8 mouse cellular contexts compared by ENCODE assay signal in the genomic region with DNA sequence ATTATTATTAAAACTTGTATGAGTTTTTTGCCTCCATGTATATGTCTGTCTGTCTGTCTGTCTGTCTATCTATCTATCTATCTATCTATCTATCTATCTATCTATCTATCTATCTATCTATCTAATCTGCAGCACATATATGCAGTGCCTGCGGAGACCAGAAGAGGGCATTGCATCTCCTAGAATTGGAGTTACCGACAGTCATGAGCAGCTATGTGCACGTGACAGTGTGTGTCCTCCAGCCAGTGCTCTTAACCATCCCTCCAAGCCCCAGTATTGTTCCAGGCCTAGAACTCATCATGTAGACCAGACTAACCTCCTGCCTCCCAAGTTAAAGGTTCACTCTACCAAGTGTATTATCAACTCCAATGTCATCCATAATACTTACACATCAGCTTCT. TPM values are rescaled to one million over a fixed set of nuclear protein-coding genes. Genes with fewer than 3 reads are reported as not detected.
DNase-seq lines count a peak whose midpoint lies in the region; ATAC-seq and TF ChIP-seq lines count a peak whose summit lies in the region.

No protein-coding gene starts in this region.

- no peak overlapping the region for H3K4me3 ChIP-seq in hindbrain, embryonic 10.5 days
- no peak overlapping the region for H3K4me3 ChIP-seq in hindbrain, embryonic 12.5 days
- H3K4me3 ChIP-seq in E14TG2a.4 (replicated peaks; ENCODE audit: low read length): no peak overlapping the region

- TF ChIP-seq CTCF in E14TG2a.4 (conservative IDR thresholded peaks at IDR 0.05; ENCODE audit: low read length): peak; percentile 38
- TF ChIP-seq CTCF in brain, embryonic 14.5 days (IDR thresholded peaks at IDR 0.05; ENCODE audit: borderline replicate concordance, extremely low read depth, insufficient read depth, insufficient read length): peak; percentile 57; the same call in 1 of the 2 replicates

- H3K27ac ChIP-seq in hindbrain, embryonic 10.5 days: no peak overlapping the region
- no peak overlapping the region for H3K27ac ChIP-seq in hindbrain, embryonic 12.5 days

- no peak for ATAC-seq in hindbrain, embryonic 12.5 days (ENCODE audit: low FRiP score)
- ATAC-seq in erythroblast, adult 5-6 weeks (replicated peaks; ENCODE audit: low FRiP score, poor library complexity, severe bottlenecking): no peak

- no peak overlapping the region for H3K9ac ChIP-seq in hindbrain, embryonic 12.5 days

- TF ChIP-seq POLR2A in brain, embryonic 14.5 days (IDR thresholded peaks at IDR 0.05; ENCODE audit: borderline replicate concordance, extremely low read depth, insufficient read depth, insufficient read length, poor library complexity, severe bottlenecking): no peak

- no peaks in the 10 kb centered on the region for H3K9me3 ChIP-seq in hindbrain, embryonic 10.5 days
- no peaks in the 10 kb centered on the region for H3K9me3 ChIP-seq in hindbrain, embryonic 12.5 days (replicated peaks)
- no peaks in the 10 kb centered on the region for H3K9me3 ChIP-seq in E14TG2a.4 (ENCODE audit: low read length)

- 7% methylated on average over 3 of the region's 3 CpGs for WGBS in hindbrain, embryonic 10.5 days
- WGBS in hindbrain, embryonic 12.5 days: 9% methylated on average over 3 of the region's 3 CpGs

- no peaks in the 10 kb centered on the region; the same call in 1 of the 2 replicates for H3K4me1 ChIP-seq in hindbrain, embryonic 10.5 days (replicated peaks)
- no peaks in the 10 kb centered on the region; the same call in 1 of the 2 replicates for H3K4me1 ChIP-seq in hindbrain, embryonic 12.5 days
- H3K4me1 ChIP-seq in E14TG2a.4 (replicated peaks; ENCODE audit: low read depth, low read length): peaks cover 22% of the 10 kb centered on the region

- H3K27me3 ChIP-seq in hindbrain, embryonic 10.5 days (ENCODE audit: insufficient read depth, poor library complexity, severe bottlenecking): no peaks in the 10 kb centered on the region
- no peaks in the 10 kb centered on the region for H3K27me3 ChIP-seq in hindbrain, embryonic 12.5 days
- H3K27me3 ChIP-seq in E14TG2a.4 (ENCODE audit: insufficient read depth, low read length): no peaks in the 10 kb centered on the region

- peak; percentile 67 for DNase-seq in hindbrain, embryonic 10.5 days (ENCODE audit: low spot score)
- peak; percentile 64 for DNase-seq in brain, embryonic 14.5 days (ENCODE audit: low read depth)
- DNase-seq in gastrocnemius, postnatal 10 days: peak; percentile 70
- DNase-seq in left cerebral cortex, postnatal 25 days (ENCODE audit: low spot score in 2 of 2): peak; percentile 64 to 75
- peak; percentile 24 to 61 for DNase-seq in natural killer cell, adult 2 months (ENCODE audit: low spot score in 2 of 2)

- intact Hi-C loops in left cerebral cortex, postnatal 25 days (cut with DNase I): no loop called here

- no peaks in the 10 kb centered on the region for H3K36me3 ChIP-seq in hindbrain, embryonic 10.5 days
- H3K36me3 ChIP-seq in hindbrain, embryonic 12.5 days: no peaks in the 10 kb centered on the region
- H3K36me3 ChIP-seq in E14TG2a.4 (ENCODE audit: insufficient read depth, low read length): peaks cover 6% of the 10 kb centered on the region; the same call in 1 of the 2 replicates

- no peak overlapping the region for H3K4me2 ChIP-seq in hindbrain, embryonic 12.5 days (replicated peaks)

RNA-seq across cellular contexts. Expression of gene Klc1, which starts 19.9 kb away (rescaled TPM):
- 192 and 303 TPM in 2 replicates for polyA plus RNA-seq in hindbrain, embryonic 10.5 days (2016; fragmentation: Nextera tagmentation; extraction: Ambion mirVana)
- polyA plus RNA-seq in hindbrain, embryonic 12.5 days (2016; fragmentation: Nextera tagmentation; extraction: Ambion mirVana): 430 and 446 TPM in 2 replicates
- polyA plus RNA-seq in brain, embryonic 14.5 days (2012; rRNA removed): 500 and 599 TPM in 2 replicates
- total RNA-seq in gastrocnemius, postnatal 10 days (2021): 10 to 100 TPM; 81.0 to 96.2 TPM
- total RNA-seq in left cerebral cortex, postnatal 25 days (2021): 100 to 1,000 TPM; 764 to 822 TPM
- total RNA-seq in erythroblast, adult 5-6 weeks (2015; ENCODE audit: low replicate concordance): 3.8 and 13.1 TPM in 2 replicates
- 12.9 and 21.9 TPM in 2 replicates for total RNA-seq in erythroblast, adult 5-6 weeks (2017; ENCODE audit: low replicate concordance)

RNA-seq across cellular contexts. Expression of gene Apopt1, which starts 25.7 kb away (rescaled TPM):
- polyA plus RNA-seq in hindbrain, embryonic 10.5 days (2016; fragmentation: Nextera tagmentation; extraction: Ambion mirVana): 55.3 and 59.2 TPM in 2 replicates
- polyA plus RNA-seq in hindbrain, embryonic 12.5 days (2016; fragmentation: Nextera tagmentation; extraction: Ambion mirVana): 49.9 and 54.0 TPM in 2 replicates
- polyA plus RNA-seq in brain, embryonic 14.5 days (2012; rRNA removed): 31.9 and 35.4 TPM in 2 replicates
- 10 to 100 TPM; 34.7 to 39.5 TPM for total RNA-seq in gastrocnemius, postnatal 10 days (2021)
- 10 to 100 TPM; 37.0 to 40.0 TPM for total RNA-seq in left cerebral cortex, postnatal 25 days (2021)
- 10.6 and 13.4 TPM in 2 replicates for total RNA-seq in erythroblast, adult 5-6 weeks (2015; ENCODE audit: low replicate concordance)
- total RNA-seq in erythroblast, adult 5-6 weeks (2017; ENCODE audit: low replicate concordance): 5.8 and 11.0 TPM in 2 replicates

RNA-seq across cellular contexts. Expression of gene Bag5, which starts 25.7 kb away (rescaled TPM):
- 53.5 and 53.6 TPM in 2 replicates for polyA plus RNA-seq in hindbrain, embryonic 10.5 days (2016; fragmentation: Nextera tagmentation; extraction: Ambion mirVana)
- polyA plus RNA-seq in hindbrain, embryonic 12.5 days (2016; fragmentation: Nextera tagmentation; extraction: Ambion mirVana): 60.4 and 62.3 TPM in 2 replicates
- polyA plus RNA-seq in brain, embryonic 14.5 days (2012; rRNA removed): 31.1 and 40.7 TPM in 2 replicates
- 10 to 100 TPM; 17.5 to 21.1 TPM for total RNA-seq in gastrocnemius, postnatal 10 days (2021)
- 10 to 100 TPM; 53.9 to 56.9 TPM for total RNA-seq in left cerebral cortex, postnatal 25 days (2021)
- 5.4 and 6.1 TPM in 2 replicates for total RNA-seq in erythroblast, adult 5-6 weeks (2015; ENCODE audit: low replicate concordance)
- total RNA-seq in erythroblast, adult 5-6 weeks (2017; ENCODE audit: low replicate concordance): 5.8 and 7.2 TPM in 2 replicates

Comparison
In these comparisons a context has a peak if more than half of its experiments do, and no peak if none do; other contexts are left out.
1. RNA of gene Klc1, which starts 19.9 kb away (total RNA-seq): 764 to 822 TPM in left cerebral cortex, postnatal 25 days; 81.0 to 96.2 TPM in gastrocnemius, postnatal 10 days and 3.8 to 21.9 TPM in erythroblast, adult 5-6 weeks; every median in the first group is over 4 times any median in the second.
2. Peak in every context shown above with its lines, with median percentiles within 50 percentile points of each other: DNase-seq.